Mouse (Mus musculus): ENCODE results near the gene Fam89b. TPM values are rescaled to one million over a fixed set of nuclear protein-coding genes. Genes with fewer than 3 reads are reported as not detected.

The Fam89b gene
- polyA plus RNA-seq, 2 experiments, result 125 to 169 TPM

DNA sequence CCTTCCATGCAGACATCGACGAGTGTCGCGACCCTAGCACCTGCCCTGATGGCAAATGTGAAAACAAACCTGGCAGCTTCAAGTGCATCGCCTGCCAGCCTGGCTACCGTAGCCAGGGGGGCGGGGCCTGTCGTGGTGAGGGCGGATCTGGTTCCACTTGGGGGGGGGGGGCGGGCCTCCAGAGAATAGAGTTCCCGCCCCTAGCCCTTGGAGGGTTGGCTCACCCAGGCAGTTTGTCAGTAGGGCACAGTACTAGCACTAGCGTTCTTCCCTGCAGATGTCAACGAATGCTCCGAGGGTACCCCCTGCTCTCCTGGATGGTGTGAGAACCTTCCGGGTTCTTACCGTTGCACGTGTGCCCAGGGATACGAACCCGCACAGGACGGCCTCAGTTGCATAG, 22.3 kb upstream of the Fam89b start:
- TF ChIP-seq POLR2A (IDR thresholded peaks at IDR 0.05; ENCODE audit: borderline replicate concordance, extremely low read depth, insufficient read depth, insufficient read length), result no peak
- H3K4me3 ChIP-seq (replicated peaks; ENCODE audit: low read length), result no peak overlapping the region
- H3K9me3 ChIP-seq (ENCODE audit: control insufficient read depth, low read length), result no peaks in the 10 kb centered on the region
- H3K36me3 ChIP-seq (ENCODE audit: control insufficient read depth, insufficient read depth, low read length), result peaks cover 63% of the 10 kb centered on the region
- H3K4me1 ChIP-seq (ENCODE audit: control insufficient read depth, insufficient read depth, low read length), result peaks cover 7% of the 10 kb centered on the region; the same call in 1 of the 2 replicates
- 13% methylated on average over 18 of the region's 20 CpGs for WGBS
- peaks cover 20% of the 10 kb centered on the region for H3K27me3 ChIP-seq (ENCODE audit: control insufficient read depth, insufficient read depth, low read length)
- ATAC-seq (ENCODE audit: low FRiP score, low read depth) (no peak), DNase-seq (ENCODE audit: low spot score) (no peak)
- no peak overlapping the region for H3K27ac ChIP-seq (replicated peaks; ENCODE audit: low read depth, low read length)
- no peak overlapping the region for H3K9ac ChIP-seq (ENCODE audit: low read depth, low read length, severe bottlenecking)
- peak overlapping the region; percentile 1; the same call in 1 of the 2 replicates for H3K4me2 ChIP-seq (replicated peaks; ENCODE audit: low read depth, low read length, severe bottlenecking)

GRCm38 (mm10) chr19:5750951-5751350, 21.5 kb upstream of the Fam89b start:
- no peaks in the 10 kb centered on the region for H3K9me3 ChIP-seq (ENCODE audit: control insufficient read depth, low read length)
- no peak overlapping the region for H3K9ac ChIP-seq (ENCODE audit: low read depth, low read length, severe bottlenecking)
- peaks cover 58% of the 10 kb centered on the region for H3K36me3 ChIP-seq (ENCODE audit: control insufficient read depth, insufficient read depth, low read length)
- 10% methylated on average over 22 of the region's 22 CpGs for WGBS
- H3K27ac ChIP-seq (replicated peaks; ENCODE audit: low read depth, low read length), result no peak overlapping the region
- DNase-seq (ENCODE audit: low spot score), result no peak
- H3K4me3 ChIP-seq (replicated peaks; ENCODE audit: low read length), result no peak overlapping the region
- TF ChIP-seq POLR2A (IDR thresholded peaks at IDR 0.05; ENCODE audit: borderline replicate concordance, extremely low read depth, insufficient read depth, insufficient read length), result no peak
- H3K4me2 ChIP-seq (replicated peaks; ENCODE audit: low read depth, low read length, severe bottlenecking), result no peak overlapping the region
- no peak; the same call in 1 of the 2 replicates for ATAC-seq (ENCODE audit: low FRiP score, low read depth)
- peaks cover 5% of the 10 kb centered on the region for H3K4me1 ChIP-seq (ENCODE audit: control insufficient read depth, insufficient read depth, low read length)
- H3K27me3 ChIP-seq (ENCODE audit: control insufficient read depth, insufficient read depth, low read length), result peaks cover 13% of the 10 kb centered on the region

- DNase-seq (ENCODE audit: low spot score), result no peak
- TF ChIP-seq POLR2A (IDR thresholded peaks at IDR 0.05; ENCODE audit: borderline replicate concordance, extremely low read depth, insufficient read depth, insufficient read length), result no peak
- Histone ChIP-seq H3K4me1 (ENCODE audit: control insufficient read depth, insufficient read depth, low read length) (peaks cover 18% of the 10 kb centered on the region), H3K36me3 (ENCODE audit: control insufficient read depth, insufficient read depth, low read length) (peaks cover 49% of the 10 kb centered on the region), H3K27ac (replicated peaks; ENCODE audit: low read depth, low read length) (no peak overlapping the region), H3K4me2 (replicated peaks; ENCODE audit: low read depth, low read length, severe bottlenecking) (no peak overlapping the region), H3K27me3 (ENCODE audit: control insufficient read depth, insufficient read depth, low read length) (peaks cover 18% of the 10 kb centered on the region), H3K4me3 (replicated peaks; ENCODE audit: low read length) (no peak overlapping the region), H3K9ac (ENCODE audit: low read depth, low read length, severe bottlenecking) (no peak overlapping the region), H3K9me3 (ENCODE audit: control insufficient read depth, low read length) (no peaks in the 10 kb centered on the region)
- ATAC-seq (ENCODE audit: low FRiP score, low read depth), result no peak
- WGBS, result 74% methylated on average over 6 of the region's 6 CpGs
These were observed 20.0 kb upstream of the Fam89b start for GRCm38 (mm10) chr19:5749476-5749875.

- no peak overlapping the region for H3K4me2 ChIP-seq (replicated peaks; ENCODE audit: low read depth, low read length, severe bottlenecking)
- H3K9me3 ChIP-seq (ENCODE audit: control insufficient read depth, low read length), result no peaks in the 10 kb centered on the region
- peaks cover 35% of the 10 kb centered on the region for H3K4me1 ChIP-seq (ENCODE audit: control insufficient read depth, insufficient read depth, low read length)
- H3K27ac ChIP-seq (replicated peaks; ENCODE audit: low read depth, low read length), result no peak overlapping the region
- peaks cover 36% of the 10 kb centered on the region for H3K36me3 ChIP-seq (ENCODE audit: control insufficient read depth, insufficient read depth, low read length)
- H3K4me3 ChIP-seq (replicated peaks; ENCODE audit: low read length), result no peak overlapping the region
- WGBS, result 41% methylated on average over 12 of the region's 12 CpGs
- H3K27me3 ChIP-seq (ENCODE audit: control insufficient read depth, insufficient read depth, low read length), result peaks cover 18% of the 10 kb centered on the region
- ATAC-seq (ENCODE audit: low FRiP score, low read depth) (no peak), DNase-seq (ENCODE audit: low spot score) (no peak)
- no peak overlapping the region for H3K9ac ChIP-seq (ENCODE audit: low read depth, low read length, severe bottlenecking)
- TF ChIP-seq POLR2A (IDR thresholded peaks at IDR 0.05; ENCODE audit: borderline replicate concordance, extremely low read depth, insufficient read depth, insufficient read length), result no peak
These were observed 17.5 kb upstream of the Fam89b start for GRCm38 (mm10) chr19:5746907-5747363.

DNA sequence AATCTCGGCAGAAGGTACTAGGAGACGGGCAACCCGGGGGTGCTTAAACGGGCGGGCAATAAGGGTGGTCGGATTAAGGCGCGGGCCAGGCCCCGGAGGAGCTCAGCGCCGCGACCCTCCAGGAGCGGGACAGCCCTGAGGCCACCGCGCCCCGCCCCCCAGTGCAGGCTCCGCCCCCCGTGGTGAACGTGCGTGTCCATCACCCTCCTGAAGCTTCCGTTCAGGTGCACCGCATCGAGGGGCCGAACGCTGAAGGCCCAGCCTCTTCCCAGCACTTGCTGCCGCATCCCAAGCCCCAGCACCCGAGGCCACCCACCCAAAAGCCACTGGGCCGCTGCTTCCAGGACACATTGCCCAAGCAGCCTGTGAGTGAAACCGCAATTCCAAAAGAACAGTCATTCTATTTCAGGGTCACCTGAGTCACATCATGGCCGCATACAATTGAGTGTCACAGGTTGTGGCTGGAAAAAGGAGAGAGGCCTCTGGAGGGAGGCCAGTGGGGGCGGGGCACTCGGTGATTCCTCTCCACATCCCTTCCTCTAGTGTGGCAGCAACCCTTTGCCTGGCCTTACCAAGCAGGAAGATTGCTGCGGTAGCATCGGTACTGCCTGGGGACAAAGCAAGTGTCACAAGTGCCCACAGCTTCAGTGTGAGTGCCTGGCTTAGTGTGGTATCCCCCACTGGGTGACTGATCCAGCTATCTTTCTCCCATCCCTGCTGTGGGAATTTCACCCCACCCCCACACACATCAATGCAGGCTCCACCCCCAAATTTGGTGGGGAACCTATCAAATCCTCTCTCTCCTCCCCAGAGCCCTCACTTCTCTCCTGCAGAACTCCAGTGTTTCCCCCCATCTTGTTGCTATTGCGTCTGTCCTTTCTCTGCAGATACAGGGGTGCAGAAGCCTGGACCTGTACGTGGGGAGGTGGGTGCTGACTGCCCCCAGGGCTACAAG, 16.6 kb upstream of the Fam89b start:
- Histone ChIP-seq H3K4me1 (ENCODE audit: control insufficient read depth, insufficient read depth, low read length) (peaks cover 39% of the 10 kb centered on the region), H3K36me3 (ENCODE audit: control insufficient read depth, insufficient read depth, low read length) (peaks cover 31% of the 10 kb centered on the region), H3K9me3 (ENCODE audit: control insufficient read depth, low read length) (no peaks in the 10 kb centered on the region), H3K27me3 (ENCODE audit: control insufficient read depth, insufficient read depth, low read length) (peaks cover 9% of the 10 kb centered on the region), H3K4me3 (replicated peaks; ENCODE audit: low read length) (peak overlapping the region; percentile 20), H3K9ac (ENCODE audit: low read depth, low read length, severe bottlenecking) (peak overlapping the region; percentile 45), H3K27ac (replicated peaks; ENCODE audit: low read depth, low read length) (no peak overlapping the region), H3K4me2 (replicated peaks; ENCODE audit: low read depth, low read length, severe bottlenecking) (peak overlapping the region; percentile 50)
- DNase-seq (ENCODE audit: low spot score) (no peak), ATAC-seq (ENCODE audit: low FRiP score, low read depth) (no peak)
- WGBS, result 11% methylated on average over 24 of the region's 36 CpGs
- TF ChIP-seq POLR2A (IDR thresholded peaks at IDR 0.05; ENCODE audit: borderline replicate concordance, extremely low read depth, insufficient read depth, insufficient read length), result no peak
